Mouse (Mus musculus): ENCODE results near the gene Glp1r.

- TF ChIP-seq POLR2A (IDR thresholded peaks at IDR 0.05; ENCODE audit: control insufficient read depth, low read depth, low read length) (no peak), CTCF (IDR thresholded peaks at IDR 0.05; ENCODE audit: control insufficient read depth, insufficient read depth, insufficient replicate concordance, low read depth, low read length) (no peak)
Measured at GRCm38 (mm10) chr17:30880391-30880790, 21.2 kb upstream of the Glp1r start.

Data from testis, adult 2 months (tissue).